Mouse (Mus musculus): Measurements from ENCODE around the gene 1700113H08Rik. TPM values are rescaled to one million over a fixed set of nuclear protein-coding genes. Genes with fewer than 3 reads are reported as not detected.

1700113H08Rik gene
- polyA plus RNA-seq, 1 experiment from 2014 or later = not detected

GRCm38 (mm10) chr10:87107565-87108297 is 49.9 kb downstream of the 1700113H08Rik start:
- no peak overlapping the region for H3K27ac ChIP-seq (ENCODE audit: low read length)
- no peak overlapping the region for H3K4me3 ChIP-seq (ENCODE audit: low read depth, low read length)
- H3K9me3 ChIP-seq (ENCODE audit: control insufficient read depth, low read depth, low read length) = no peaks in the 10 kb centered on the region
- ATAC-seq (ENCODE audit: insufficient number of reproducible peaks, insufficient read depth, low FRiP score, low read depth) = no peak
- H3K4me2 ChIP-seq (replicated peaks; ENCODE audit: low read depth, low read length) = no peak overlapping the region
- no peaks in the 10 kb centered on the region for H3K36me3 ChIP-seq (ENCODE audit: control insufficient read depth, insufficient read depth, low read length)
- 75% methylated on average over 9 of the region's 9 CpGs for WGBS
- no peak overlapping the region for H3K9ac ChIP-seq (replicated peaks; ENCODE audit: low read depth, low read length)
- no peaks in the 10 kb centered on the region for H3K27me3 ChIP-seq (ENCODE audit: control insufficient read depth, insufficient read depth, low read length)
- no peaks in the 10 kb centered on the region for H3K4me1 ChIP-seq (ENCODE audit: control insufficient read depth, insufficient read depth, low read length)

GRCm38 (mm10) chr10:87108333-87108732 is 50.5 kb downstream of the 1700113H08Rik start:
- H3K9ac ChIP-seq (replicated peaks; ENCODE audit: low read depth, low read length) = no peak overlapping the region
- H3K4me3 ChIP-seq (ENCODE audit: low read depth, low read length) = no peak overlapping the region
- H3K4me2 ChIP-seq (replicated peaks; ENCODE audit: low read depth, low read length) = no peak overlapping the region
- H3K9me3 ChIP-seq (ENCODE audit: control insufficient read depth, low read depth, low read length) = no peaks in the 10 kb centered on the region
- no peaks in the 10 kb centered on the region for H3K27me3 ChIP-seq (ENCODE audit: control insufficient read depth, insufficient read depth, low read length)
- no peaks in the 10 kb centered on the region for H3K36me3 ChIP-seq (ENCODE audit: control insufficient read depth, insufficient read depth, low read length)
- H3K27ac ChIP-seq (ENCODE audit: low read length) = no peak overlapping the region
- no peak for ATAC-seq (ENCODE audit: insufficient number of reproducible peaks, insufficient read depth, low FRiP score, low read depth)
- 83% methylated on average over 6 of the region's 6 CpGs for WGBS
- no peaks in the 10 kb centered on the region for H3K4me1 ChIP-seq (ENCODE audit: control insufficient read depth, insufficient read depth, low read length)

GRCm38 (mm10) chr10:87109038-87109771 is 51.4 kb downstream of the 1700113H08Rik start:
- no peaks in the 10 kb centered on the region for H3K9me3 ChIP-seq (ENCODE audit: control insufficient read depth, low read depth, low read length)
- no peaks in the 10 kb centered on the region for H3K36me3 ChIP-seq (ENCODE audit: control insufficient read depth, insufficient read depth, low read length)
- no peak overlapping the region for H3K4me3 ChIP-seq (ENCODE audit: low read depth, low read length)
- no peaks in the 10 kb centered on the region for H3K27me3 ChIP-seq (ENCODE audit: control insufficient read depth, insufficient read depth, low read length)
- H3K4me1 ChIP-seq (ENCODE audit: control insufficient read depth, insufficient read depth, low read length) = no peaks in the 10 kb centered on the region
- WGBS = 82% methylated on average over 10 of the region's 10 CpGs
- H3K27ac ChIP-seq (ENCODE audit: low read length) = no peak overlapping the region
- no peak overlapping the region for H3K4me2 ChIP-seq (replicated peaks; ENCODE audit: low read depth, low read length)
- H3K9ac ChIP-seq (replicated peaks; ENCODE audit: low read depth, low read length) = no peak overlapping the region
- no peak for ATAC-seq (ENCODE audit: insufficient number of reproducible peaks, insufficient read depth, low FRiP score, low read depth)

- no peak overlapping the region for H3K4me3 ChIP-seq (ENCODE audit: low read depth, low read length)
- H3K36me3 ChIP-seq (ENCODE audit: control insufficient read depth, insufficient read depth, low read length) = no peaks in the 10 kb centered on the region
- no peaks in the 10 kb centered on the region for H3K4me1 ChIP-seq (ENCODE audit: control insufficient read depth, insufficient read depth, low read length)
- no peak overlapping the region for H3K9ac ChIP-seq (replicated peaks; ENCODE audit: low read depth, low read length)
- H3K27ac ChIP-seq (ENCODE audit: low read length) = no peak overlapping the region
- no peaks in the 10 kb centered on the region for H3K27me3 ChIP-seq (ENCODE audit: control insufficient read depth, insufficient read depth, low read length)
- no peak overlapping the region for H3K4me2 ChIP-seq (replicated peaks; ENCODE audit: low read depth, low read length)
- 82% methylated on average over 3 of the region's 3 CpGs for WGBS
- ATAC-seq (ENCODE audit: insufficient number of reproducible peaks, insufficient read depth, low FRiP score, low read depth) = no peak
- H3K9me3 ChIP-seq (ENCODE audit: control insufficient read depth, low read depth, low read length) = no peaks in the 10 kb centered on the region
These were observed 53.1 kb downstream of the 1700113H08Rik start for GRCm38 (mm10) chr10:87110909-87111308.

GRCm38 (mm10) chr10:87125094-87125493 is 67.2 kb downstream of the 1700113H08Rik start:
- 87% methylated on average over 5 of the region's 5 CpGs for WGBS
- no peak overlapping the region for H3K27ac ChIP-seq (ENCODE audit: low read length)
- H3K4me1 ChIP-seq (ENCODE audit: control insufficient read depth, insufficient read depth, low read length) = no peaks in the 10 kb centered on the region
- no peaks in the 10 kb centered on the region for H3K36me3 ChIP-seq (ENCODE audit: control insufficient read depth, insufficient read depth, low read length)
- H3K9ac ChIP-seq (replicated peaks; ENCODE audit: low read depth, low read length) = no peak overlapping the region
- H3K27me3 ChIP-seq (ENCODE audit: control insufficient read depth, insufficient read depth, low read length) = no peaks in the 10 kb centered on the region
- H3K4me3 ChIP-seq (ENCODE audit: low read depth, low read length) = no peak overlapping the region
- no peak for ATAC-seq (ENCODE audit: insufficient number of reproducible peaks, insufficient read depth, low FRiP score, low read depth)
- no peak overlapping the region for H3K4me2 ChIP-seq (replicated peaks; ENCODE audit: low read depth, low read length)
- H3K9me3 ChIP-seq (ENCODE audit: control insufficient read depth, low read depth, low read length) = no peaks in the 10 kb centered on the region

GRCm38 (mm10) chr10:87126186-87126824 is 68.5 kb downstream of the 1700113H08Rik start:
- Histone ChIP-seq H3K36me3 (ENCODE audit: control insufficient read depth, insufficient read depth, low read length) (no peaks in the 10 kb centered on the region), H3K9ac (replicated peaks; ENCODE audit: low read depth, low read length) (no peak overlapping the region), H3K9me3 (ENCODE audit: control insufficient read depth, low read depth, low read length) (no peaks in the 10 kb centered on the region), H3K4me1 (ENCODE audit: control insufficient read depth, insufficient read depth, low read length) (no peaks in the 10 kb centered on the region), H3K27ac (ENCODE audit: low read length) (no peak overlapping the region), H3K27me3 (ENCODE audit: control insufficient read depth, insufficient read depth, low read length) (no peaks in the 10 kb centered on the region), H3K4me2 (replicated peaks; ENCODE audit: low read depth, low read length) (no peak overlapping the region), H3K4me3 (ENCODE audit: low read depth, low read length) (no peak overlapping the region)
- WGBS = 85% methylated on average over 12 of the region's 12 CpGs
- ATAC-seq (ENCODE audit: insufficient number of reproducible peaks, insufficient read depth, low FRiP score, low read depth) = no peak

GRCm38 (mm10) chr10:87151050-87151449 is 93.2 kb downstream of the 1700113H08Rik start:
- H3K4me3 ChIP-seq (ENCODE audit: low read depth, low read length) = no peak overlapping the region
- no peak overlapping the region for H3K27ac ChIP-seq (ENCODE audit: low read length)
- no peaks in the 10 kb centered on the region for H3K36me3 ChIP-seq (ENCODE audit: control insufficient read depth, insufficient read depth, low read length)
- WGBS = 93% methylated on average over 6 of the region's 6 CpGs
- no peak for ATAC-seq (ENCODE audit: insufficient number of reproducible peaks, insufficient read depth, low FRiP score, low read depth)
- H3K27me3 ChIP-seq (ENCODE audit: control insufficient read depth, insufficient read depth, low read length) = no peaks in the 10 kb centered on the region
- H3K4me1 ChIP-seq (ENCODE audit: control insufficient read depth, insufficient read depth, low read length) = no peaks in the 10 kb centered on the region
- H3K9ac ChIP-seq (replicated peaks; ENCODE audit: low read depth, low read length) = no peak overlapping the region
- no peak overlapping the region for H3K4me2 ChIP-seq (replicated peaks; ENCODE audit: low read depth, low read length)
- H3K9me3 ChIP-seq (ENCODE audit: control insufficient read depth, low read depth, low read length) = no peaks in the 10 kb centered on the region

- ATAC-seq (ENCODE audit: insufficient number of reproducible peaks, insufficient read depth, low FRiP score, low read depth) = no peak
- Histone ChIP-seq H3K9me3 (ENCODE audit: control insufficient read depth, low read depth, low read length) (no peaks in the 10 kb centered on the region), H3K4me1 (ENCODE audit: control insufficient read depth, insufficient read depth, low read length) (no peaks in the 10 kb centered on the region), H3K4me2 (replicated peaks; ENCODE audit: low read depth, low read length) (no peak overlapping the region), H3K4me3 (ENCODE audit: low read depth, low read length) (no peak overlapping the region), H3K36me3 (ENCODE audit: control insufficient read depth, insufficient read depth, low read length) (no peaks in the 10 kb centered on the region), H3K9ac (replicated peaks; ENCODE audit: low read depth, low read length) (no peak overlapping the region), H3K27me3 (ENCODE audit: control insufficient read depth, insufficient read depth, low read length) (no peaks in the 10 kb centered on the region), H3K27ac (ENCODE audit: low read length) (no peak overlapping the region)
- 76% methylated on average over 14 of the region's 14 CpGs for WGBS
These were observed 96.1 kb downstream of the 1700113H08Rik start for GRCm38 (mm10) chr10:87153731-87154505.

All from stomach, embryonic 14.5 days (tissue).